Mouse (Mus musculus) hindbrain, embryonic 13.5 days (tissue): ENCODE measurements around the gene Fkbp9. TPM values are rescaled to one million over a fixed set of nuclear protein-coding genes. Genes with fewer than 3 reads are reported as not detected.

ENCODE experiments used
- polyA plus RNA-seq: library from polyadenylated mRNA; unstranded; fragments of >200 nt; fragmentation: Nextera tagmentation; extraction: Ambion mirVana; gene quantifications from 2 replicates; pipeline ENCODE4 v1.2.1, GENCODE M21; 2015

Gene Fkbp9
- polyA plus RNA-seq, 1 experiment from 2014 or later = 41.3 TPM

Other genes with a start within 250 kb of the Fkbp9 start
- 95.4 and 103 TPM in 2 replicates for gene Lsm5, start 127.3 kb upstream of the Fkbp9 start, polyA plus RNA-seq
- gene Avl9, start 117.2 kb upstream of the Fkbp9 start, polyA plus RNA-seq = 33.2 and 33.8 TPM in 2 replicates
- 28.1 and 33.0 TPM in 2 replicates for gene Kbtbd2, start 34.2 kb upstream of the Fkbp9 start, polyA plus RNA-seq
- gene Nt5c3, start 91.9 kb downstream of the Fkbp9 start, polyA plus RNA-seq = 147 and 153 TPM in 2 replicates
- 0.44 and 0.65 TPM in 2 replicates for gene Vmn1r4, start 92.0 kb downstream of the Fkbp9 start, polyA plus RNA-seq
- not detected in 2 replicates for gene Vmn1r5, start 138.2 kb downstream of the Fkbp9 start, polyA plus RNA-seq
- gene Vmn1r6, start 165.2 kb downstream of the Fkbp9 start, polyA plus RNA-seq = not detected in 2 replicates
- not detected in 2 replicates for gene Vmn1r7, start 193.3 kb downstream of the Fkbp9 start, polyA plus RNA-seq
- gene Vmn1r8, start 200.2 kb downstream of the Fkbp9 start, polyA plus RNA-seq = not detected in 2 replicates
- not detected in 2 replicates for gene Vmn1r9, start 234.7 kb downstream of the Fkbp9 start, polyA plus RNA-seq